ENCODE assay signal across 8 mouse cellular contexts in genomic region chr1:165642780-165643311, GRCm38 (mm10). TPM values are rescaled to one million over a fixed set of nuclear protein-coding genes. Genes with fewer than 3 reads are reported as not detected.
DNase-seq lines count a peak whose midpoint lies in the region; ATAC-seq and TF ChIP-seq lines count a peak whose summit lies in the region.

No protein-coding gene starts in this region.

- no peak for TF ChIP-seq CTCF in CH12.LX (conservative IDR thresholded peaks at IDR 0.05 in 1 of 2, IDR thresholded peaks at IDR 0.05 in 1 of 2; ENCODE audit: low read depth in 2 of 2, low read length in 2 of 2)

- no peak for TF ChIP-seq EP300 in CH12.LX (IDR thresholded peaks at IDR 0.05; ENCODE audit: low read length)

- no peaks in the 10 kb centered on the region for H3K79me2 ChIP-seq in CH12.LX (replicated peaks; ENCODE audit: control insufficient read depth, extremely low read depth, insufficient read depth, poor library complexity, severe bottlenecking)

- peaks cover 0 to 3% of the 10 kb centered on the region in 2 experiments; a peak in 1 of 4 replicates for H3K4me1 ChIP-seq in CH12.LX (ENCODE audit: control insufficient read depth in 1 of 2, insufficient read depth in 2 of 2)

- 0 out of 2 replicates have a peak, but pooled peaks have one; percentile 5 for ATAC-seq in erythroblast, adult 5-6 weeks (replicated peaks; ENCODE audit: low FRiP score, poor library complexity, severe bottlenecking)

- dilution Hi-C loops in CH12.LX (cut with MboI; ENCODE audit: extremely low pct_ligation_motif_present, extremely low pct_unique_long_range_greater_than_20kb, low sequenced_read_pairs): no loop called here

- peak overlapping the region; percentile 74 for H3K9ac ChIP-seq in CH12.LX (ENCODE audit: insufficient read depth, low read depth)

- no peaks in the 10 kb centered on the region for H3K9me3 ChIP-seq in CH12.LX (replicated peaks; ENCODE audit: low read length)

- intact Hi-C loops in heart, postnatal 10 days (cut with DNase I): loop anchor here (5.0 kb wide), 2 partner anchors 94 to 181 kb away; partner anchors contain the start of genes Dcaf6 and Mpc2

- peaks cover 0 to 9% of the 10 kb centered on the region in 2 experiments for H3K36me3 ChIP-seq in CH12.LX (replicated peaks in 1 of 2; ENCODE audit: control insufficient read depth in 1 of 2, insufficient read depth in 1 of 2, low read length in 1 of 2)

- no peak for TF ChIP-seq RAD21 in CH12.LX (IDR thresholded peaks at IDR 0.05; ENCODE audit: low read depth, low read length)

- H3K4me3 ChIP-seq in CH12.LX (replicated peaks in 1 of 3; ENCODE audit: low read depth in 2 of 3, low read length in 2 of 3, poor library complexity in 1 of 3): peak overlapping the region; percentile 65 to 96 (median 68)

- TF ChIP-seq POLR2A in CH12.LX (IDR thresholded peaks at IDR 0.05; ENCODE audit: low read depth, low read length): no peak

- H3K4me2 ChIP-seq in CH12.LX (ENCODE audit: insufficient read depth, low read depth, poor library complexity, severe bottlenecking): peak overlapping the region; percentile 39

- 0 out of 2 replicates have a peak overlapping the region, but pooled peaks have one; percentile 2 for H3K27ac ChIP-seq in CH12.LX (ENCODE audit: insufficient read depth, low read depth)

- no peaks in the 10 kb centered on the region for H3K27me3 ChIP-seq in CH12.LX (replicated peaks)

- peak; percentile 29 for DNase-seq in CH12.LX (ENCODE audit: extremely low read depth)
- DNase-seq in brain, adult 2 months (ENCODE audit: low read depth, low spot score): peak; percentile 90
- DNase-seq in heart, postnatal 10 days: peak; percentile 68 to 76
- DNase-seq in layer of hippocampus, adult 8-10 months (ENCODE audit: low spot score in 2 of 2): peak; percentile 22 to 36
- DNase-seq in lung, postnatal 10 days: peak; percentile 76
- peak; percentile 61 to 81 for DNase-seq in right cerebral cortex, postnatal 10 days (ENCODE audit: low spot score in 2 of 2)
- no peak for DNase-seq in T-cell, adult 2 months (ENCODE audit: low spot score)

- in situ Hi-C loops in CH12.LX (cut with MboI; ENCODE audit: low pct_ligation_motif_present, low pct_unique_long_range_greater_than_20kb, low sequenced_read_pairs): loop anchor here (25.0 kb wide), 1 partner anchor 344 kb away; no protein-coding TSS in a partner anchor

TF ChIP-seq in CH12.LX, 34 proteins besides CTCF, POLR2A, EP300 and RAD21:
- TF ChIP-seq MYC (IDR thresholded peaks at IDR 0.05; ENCODE audit: low read depth, low read length) (no peak), JUND (conservative IDR thresholded peaks at IDR 0.05; ENCODE audit: low read depth, low read length) (no peak), KAT2A (IDR thresholded peaks at IDR 0.05; ENCODE audit: insufficient replicate concordance, low read length) (no peak), ZNF384 (IDR thresholded peaks at IDR 0.05; ENCODE audit: low read depth, low read length) (no peak), TCF12 (IDR thresholded peaks at IDR 0.05; ENCODE audit: low read depth, low read length) (no peak), MAFK (IDR thresholded peaks at IDR 0.05; ENCODE audit: insufficient replicate concordance, low read length) (no peak), MAX (IDR thresholded peaks at IDR 0.05; ENCODE audit: low read length) (no peak), PAX5 (IDR thresholded peaks at IDR 0.05; ENCODE audit: low read length) (no peak), UBTF (IDR thresholded peaks at IDR 0.05; ENCODE audit: low read depth, low read length) (no peak), IRF4 (IDR thresholded peaks at IDR 0.05; ENCODE audit: low read depth, low read length) (no peak), ZC3H11A (IDR thresholded peaks at IDR 0.05; ENCODE audit: low read depth, low read length) (no peak), GABPA (IDR thresholded peaks at IDR 0.05; ENCODE audit: insufficient replicate concordance, low read depth, low read length) (no peak), HCFC1 (IDR thresholded peaks at IDR 0.05; ENCODE audit: low read depth, low read length) (no peak), SMC3 (IDR thresholded peaks at IDR 0.05; ENCODE audit: low read depth, low read length) (no peak), POLR2AphosphoS2 (IDR thresholded peaks at IDR 0.05; ENCODE audit: low read depth, low read length) (no peak), ETS1 (conservative IDR thresholded peaks at IDR 0.05; ENCODE audit: low read depth, low read length) (no peak), MXI1 (IDR thresholded peaks at IDR 0.05; ENCODE audit: low read depth, low read length) (no peak), ELF1 (IDR thresholded peaks at IDR 0.05; ENCODE audit: low read depth, low read length) (no peak), RCOR1 (conservative IDR thresholded peaks at IDR 0.05; ENCODE audit: low read depth, low read length) (no peak)

RNA-seq across cellular contexts. Expression of gene Mpzl1, which starts 8.5 kb away (rescaled TPM):
- total RNA-seq in CH12.LX (2012; rRNA removed): 5.0 and 6.5 TPM in 2 replicates
- 2.0 and 2.8 TPM in 2 replicates for total RNA-seq in CH12.LX (2014; rRNA removed)
- polyA plus RNA-seq in CH12.LX (2012; ENCODE audit: insufficient read length, low read depth): 6.2 and 6.7 TPM in 2 replicates
- 0.19 and 7.5 TPM in 2 replicates for total RNA-seq in erythroblast, adult 5-6 weeks (2015; ENCODE audit: low replicate concordance)
- 0.51 and 2.0 TPM in 2 replicates for total RNA-seq in erythroblast, adult 5-6 weeks (2017; ENCODE audit: low replicate concordance)
- total RNA-seq in heart, postnatal 10 days (2021): 10 to 100 TPM; 49.4 to 57.7 TPM
- 10 to 100 TPM; 25.9 to 38.3 (median 31.6) TPM for total RNA-seq in layer of hippocampus, adult 8-10 months (2022)
